Mouse (Mus musculus): Measurements from ENCODE around the gene Mup15.
"Not testable (repeated sequence)": the region's sequence is repeated elsewhere in the genome, so short reads cannot be mapped to it uniquely, and the experiment has no call there.

Gene Mup15

GRCm38 (mm10) chr4:61439643-61440042 is at the start of gene Mup15:
Mup15 (minus strand) TSS chr4:61439743.
- not testable (repeated sequence) for DNase-seq (ENCODE audit: low spot score in 2 of 2)
